In the genomic region with DNA sequence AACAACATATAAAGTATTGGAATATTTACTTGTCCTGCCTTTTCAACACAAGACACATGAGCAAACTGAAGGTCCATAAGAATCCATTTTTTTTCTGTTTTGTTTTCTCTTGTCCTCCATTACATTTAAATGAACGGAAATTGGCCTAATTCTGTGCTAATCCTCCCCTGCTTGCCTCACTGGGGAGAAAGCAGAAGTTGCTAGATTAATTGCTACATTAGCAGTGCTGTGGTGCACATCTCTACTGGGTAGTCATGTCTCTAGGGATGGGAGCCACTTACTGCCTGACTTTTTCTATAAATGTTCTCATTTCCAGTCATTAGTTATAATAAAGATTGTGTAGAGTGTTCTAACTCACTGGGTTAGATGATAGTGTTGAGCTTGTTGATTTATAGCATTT, we compare ENCODE assay signal across 27 mouse cellular contexts.
DNase-seq lines count a peak whose midpoint lies in the region; ATAC-seq and TF ChIP-seq lines count a peak whose summit lies in the region.
"Had no signal": no experiment of that assay in that cellular context is flagged by ENCODE, and none has a peak within 500 bp of the region (broad histone marks: within the 10 kb centered on the region; RNA-seq: fewer than 3 reads in every experiment).

No protein-coding gene starts in this region.

- in situ Hi-C loops in CH12.LX (cut with MboI; ENCODE audit: low pct_ligation_motif_present, low pct_unique_long_range_greater_than_20kb, low sequenced_read_pairs): no loop called here

- no peak overlapping the region for H3K4me2 ChIP-seq in CH12.LX (ENCODE audit: insufficient read depth, low read depth, poor library complexity, severe bottlenecking)
- H3K4me2 ChIP-seq: embryonic facial prominence, embryonic 13.5 days; embryonic facial prominence, embryonic 15.5 days; forebrain, embryonic 12.5 days had no signal

- no peak for TF ChIP-seq EP300 in CH12.LX (IDR thresholded peaks at IDR 0.05; ENCODE audit: low read length)

- ATAC-seq in granulocyte monocyte progenitor cell, adult 5-6 weeks (replicated peaks; ENCODE audit: poor library complexity, severe bottlenecking): peak; percentile 52; the same call in 1 of the 2 replicates
- peak; percentile 68 for ATAC-seq in megakaryocyte progenitor cell, adult 5-6 weeks (replicated peaks; ENCODE audit: poor library complexity)
- ATAC-seq: activated CD4-positive, CD25-positive, alpha-beta regulatory T cell, adult 4 months; CD4-positive, CD25-positive, alpha-beta regulatory T cell, adult 4 months; forebrain, embryonic 14.5 days; forebrain, postnatal 0 days; Patski had no signal

- no peak overlapping the region for H3K27ac ChIP-seq in CH12.LX (ENCODE audit: insufficient read depth, low read depth)
- H3K27ac ChIP-seq: embryonic facial prominence, embryonic 13.5 days; embryonic facial prominence, embryonic 15.5 days; forebrain, embryonic 10.5 days; forebrain, embryonic 12.5 days had no signal

- TF ChIP-seq CTCF in CH12.LX (conservative IDR thresholded peaks at IDR 0.05 in 1 of 2, IDR thresholded peaks at IDR 0.05 in 1 of 2; ENCODE audit: low read depth in 2 of 2, low read length in 2 of 2): no peak

- no peak for TF ChIP-seq POLR2A in CH12.LX (IDR thresholded peaks at IDR 0.05; ENCODE audit: low read depth, low read length)

- H3K36me3 ChIP-seq in CH12.LX (replicated peaks in 1 of 2; ENCODE audit: control insufficient read depth in 1 of 2, insufficient read depth in 1 of 2, low read length in 1 of 2): no peaks in the 10 kb centered on the region
- H3K36me3 ChIP-seq: embryonic facial prominence, embryonic 13.5 days; embryonic facial prominence, embryonic 15.5 days; forebrain, embryonic 10.5 days; forebrain, embryonic 12.5 days had no signal

- peaks cover 0 to 3% of the 10 kb centered on the region in 2 experiments; a peak in 1 of 4 replicates for H3K4me1 ChIP-seq in CH12.LX (ENCODE audit: control insufficient read depth in 1 of 2, insufficient read depth in 2 of 2)
- H3K4me1 ChIP-seq: embryonic facial prominence, embryonic 13.5 days; embryonic facial prominence, embryonic 15.5 days; forebrain, embryonic 10.5 days; forebrain, embryonic 12.5 days had no signal

- dilution Hi-C loops in CH12.LX (cut with MboI; ENCODE audit: extremely low pct_ligation_motif_present, extremely low pct_unique_long_range_greater_than_20kb, low sequenced_read_pairs): no loop called here

- no peaks in the 10 kb centered on the region for H3K79me2 ChIP-seq in CH12.LX (replicated peaks; ENCODE audit: control insufficient read depth, extremely low read depth, insufficient read depth, poor library complexity, severe bottlenecking)

- no peaks in the 10 kb centered on the region for H3K27me3 ChIP-seq in CH12.LX (replicated peaks)
- H3K27me3 ChIP-seq: embryonic facial prominence, embryonic 13.5 days; embryonic facial prominence, embryonic 15.5 days; forebrain, embryonic 12.5 days; Patski had no signal

- no peak for TF ChIP-seq RAD21 in CH12.LX (IDR thresholded peaks at IDR 0.05; ENCODE audit: low read depth, low read length)

- H3K4me3 ChIP-seq in CH12.LX (replicated peaks in 1 of 3; ENCODE audit: low read depth in 2 of 3, low read length in 2 of 3, poor library complexity in 1 of 3): no peak overlapping the region
- H3K4me3 ChIP-seq: embryonic facial prominence, embryonic 13.5 days; embryonic facial prominence, embryonic 15.5 days; erythroblast, embryonic 14.5 days; forebrain, embryonic 10.5 days; forebrain, embryonic 12.5 days had no signal

- no peak overlapping the region for H3K9ac ChIP-seq in CH12.LX (ENCODE audit: insufficient read depth, low read depth)
- H3K9ac ChIP-seq: embryonic facial prominence, embryonic 13.5 days; embryonic facial prominence, embryonic 15.5 days; forebrain, embryonic 12.5 days; forebrain, postnatal 0 days had no signal

- no peaks in the 10 kb centered on the region for H3K9me3 ChIP-seq in CH12.LX (replicated peaks; ENCODE audit: low read length)
- H3K9me3 ChIP-seq: embryonic facial prominence, embryonic 13.5 days; embryonic facial prominence, embryonic 15.5 days; forebrain, embryonic 10.5 days; forebrain, embryonic 12.5 days had no signal

- DNase-seq in 416B (ENCODE audit: low read depth) (peak; percentile 15), CH12.LX (ENCODE audit: extremely low read depth) (peak; percentile 25), MN1 (ENCODE audit: low spot score) (no peak)
- DNase-seq in neural tube, embryonic 10.5 days (ENCODE audit: extremely low spot score, low spot score): no peak
- DNase-seq in ovary, adult 18-20 months (ENCODE audit: low spot score): no peak
- DNase-seq in layer of hippocampus, adult 9-10 months (ENCODE audit: low spot score): no peak
- DNase-seq: adrenal gland, adult 8-10 months; adrenal gland, postnatal 14 days; adrenal gland, postnatal 36 days; cerebellum, adult 11-12 months; cerebellum, adult 2 months; cerebellum, adult 9-10 months; cerebellum, postnatal 10 days; cerebellum, postnatal 25 days; embryo, embryonic 11 days; forebrain, postnatal 0 days had no signal

TF ChIP-seq in CH12.LX, 34 proteins besides CTCF, POLR2A, EP300 and RAD21:
- TF ChIP-seq POLR2AphosphoS2 (IDR thresholded peaks at IDR 0.05; ENCODE audit: low read depth, low read length): no peak
- TF ChIP-seq BHLHE40 (IDR thresholded peaks at IDR 0.05; ENCODE audit: low read depth, low read length): no peak
- TF ChIP-seq ZNF384 (IDR thresholded peaks at IDR 0.05; ENCODE audit: low read depth, low read length): no peak
- TF ChIP-seq JUN (IDR thresholded peaks at IDR 0.05; ENCODE audit: insufficient read depth, low read depth, low read length): no peak
- no peak for TF ChIP-seq E2F4 (IDR thresholded peaks at IDR 0.05; ENCODE audit: insufficient replicate concordance, low read depth, low read length)
- TF ChIP-seq NELFE (IDR thresholded peaks at IDR 0.05; ENCODE audit: low read depth, low read length): no peak
- TF ChIP-seq ZC3H11A (IDR thresholded peaks at IDR 0.05; ENCODE audit: low read depth, low read length): no peak
- TF ChIP-seq MAZ (IDR thresholded peaks at IDR 0.05; ENCODE audit: low read depth, low read length): no peak

Comparison
In these comparisons a context has a peak if more than half of its experiments do, and no peak if none do; other contexts are left out.
1. DNase-seq: peak in 416B (single experiment) and CH12.LX (single experiment); none in neural tube, embryonic 10.5 days (single experiment), MN1 (single experiment), ovary, adult 18-20 months (single experiment) and layer of hippocampus, adult 9-10 months (single experiment).